Comparison of ENCODE assay signal across 21 mouse cellular contexts in genomic region chr11:109237796-109238195, GRCm38 (mm10).
DNase-seq lines count a peak whose midpoint lies in the region; ATAC-seq lines count a peak whose summit lies in the region.
"Had no signal": no experiment of that assay in that cellular context is flagged by ENCODE, and none has a peak within 500 bp of the region (broad histone marks: within the 10 kb centered on the region; RNA-seq: fewer than 3 reads in every experiment).

No protein-coding gene starts in this region.

- H3K9ac ChIP-seq in hindbrain, embryonic 14.5 days, result no peak overlapping the region
- H3K9ac ChIP-seq in midbrain, embryonic 14.5 days (replicated peaks; ENCODE audit: low read length), result no peak overlapping the region
- H3K9ac ChIP-seq in midbrain, embryonic 16.5 days (ENCODE audit: low read depth, low read length), result no peak overlapping the region
- no peak overlapping the region for H3K9ac ChIP-seq in neural tube, embryonic 14.5 days (replicated peaks; ENCODE audit: low read depth, low read length)
- H3K9ac ChIP-seq: heart, embryonic 12.5 days; kidney, embryonic 15.5 days; limb, embryonic 12.5 days; liver, postnatal 0 days had no signal

- peaks cover 5% of the 10 kb centered on the region for H3K36me3 ChIP-seq in hindbrain, embryonic 14.5 days (replicated peaks; ENCODE audit: control insufficient read depth, insufficient read depth)
- no peaks in the 10 kb centered on the region for H3K36me3 ChIP-seq in hindbrain, embryonic 10.5 days
- no peaks in the 10 kb centered on the region; the same call in 1 of the 2 replicates for H3K36me3 ChIP-seq in midbrain, embryonic 14.5 days (ENCODE audit: control insufficient read depth, insufficient read depth, low read length)
- no peaks in the 10 kb centered on the region; the same call in none of the 2 replicates for H3K36me3 ChIP-seq in midbrain, embryonic 16.5 days (ENCODE audit: control insufficient read depth, insufficient read depth, low read length)
- H3K36me3 ChIP-seq in neural tube, embryonic 14.5 days (ENCODE audit: control insufficient read depth, insufficient read depth, low read length), result no peaks in the 10 kb centered on the region
- H3K36me3 ChIP-seq: heart, embryonic 12.5 days; kidney, embryonic 15.5 days; limb, embryonic 12.5 days had no signal

- H3K4me2 ChIP-seq in hindbrain, embryonic 14.5 days (replicated peaks), result no peak overlapping the region
- H3K4me2 ChIP-seq in midbrain, embryonic 14.5 days (ENCODE audit: low read length), result no peak overlapping the region
- no peak overlapping the region for H3K4me2 ChIP-seq in midbrain, embryonic 16.5 days (ENCODE audit: low read length)
- H3K4me2 ChIP-seq in neural tube, embryonic 14.5 days (ENCODE audit: low read depth, low read length), result no peak overlapping the region
- H3K4me2 ChIP-seq: heart, embryonic 12.5 days; kidney, embryonic 15.5 days; limb, embryonic 12.5 days; liver, embryonic 11.5 days had no signal

- DNase-seq in hindbrain, embryonic 14.5 days (ENCODE audit: low spot score), result peak; percentile 27
- DNase-seq in hindbrain, embryonic 10.5 days (ENCODE audit: low spot score), result no peak
- peak; percentile 26 for DNase-seq in midbrain, embryonic 14.5 days
- DNase-seq in adrenal gland, postnatal 25 days, result no peak
- no peak for DNase-seq in testis, postnatal 10 days (ENCODE audit: low spot score)
- DNase-seq: adrenal gland, postnatal 14 days; cerebellum, postnatal 10 days; gastrocnemius, postnatal 25 days; heart, adult 18-20 months; heart, postnatal 10 days; kidney, postnatal 36 days; liver, postnatal 0 days; thymus, postnatal 14 days had no signal

- no peaks in the 10 kb centered on the region for H3K9me3 ChIP-seq in hindbrain, embryonic 14.5 days (ENCODE audit: control insufficient read depth, low read length)
- H3K9me3 ChIP-seq in hindbrain, embryonic 10.5 days, result no peaks in the 10 kb centered on the region
- no peaks in the 10 kb centered on the region for H3K9me3 ChIP-seq in midbrain, embryonic 14.5 days (ENCODE audit: control insufficient read depth, low read length)
- H3K9me3 ChIP-seq in midbrain, embryonic 16.5 days (replicated peaks; ENCODE audit: control insufficient read depth, low read length, poor library complexity, severe bottlenecking), result no peaks in the 10 kb centered on the region
- no peaks in the 10 kb centered on the region for H3K9me3 ChIP-seq in neural tube, embryonic 14.5 days (ENCODE audit: control insufficient read depth, low read length)
- H3K9me3 ChIP-seq: heart, embryonic 12.5 days; kidney, embryonic 15.5 days; limb, embryonic 12.5 days had no signal

- 45% methylated on average over 8 of the region's 8 CpGs for WGBS in hindbrain, embryonic 14.5 days
- WGBS in hindbrain, embryonic 10.5 days, result 56% methylated on average over 8 of the region's 8 CpGs
- WGBS in midbrain, embryonic 14.5 days, result 49% methylated on average over 8 of the region's 8 CpGs
- 30% methylated on average over 8 of the region's 8 CpGs for WGBS in midbrain, embryonic 16.5 days
- WGBS in neural tube, embryonic 14.5 days, result 25% methylated on average over 8 of the region's 8 CpGs

- peaks cover 12% of the 10 kb centered on the region; the same call in 1 of the 2 replicates for H3K4me1 ChIP-seq in hindbrain, embryonic 14.5 days (replicated peaks; ENCODE audit: control insufficient read depth, insufficient read depth, low read length)
- no peaks in the 10 kb centered on the region for H3K4me1 ChIP-seq in hindbrain, embryonic 10.5 days (replicated peaks)
- H3K4me1 ChIP-seq in midbrain, embryonic 14.5 days (ENCODE audit: control insufficient read depth, insufficient read depth, low read length), result no peaks in the 10 kb centered on the region
- no peaks in the 10 kb centered on the region for H3K4me1 ChIP-seq in midbrain, embryonic 16.5 days (ENCODE audit: control insufficient read depth, insufficient read depth, low read length)
- 0 out of 2 replicates have a peak, but pooled peaks cover 4% of the 10 kb centered on the region for H3K4me1 ChIP-seq in neural tube, embryonic 14.5 days (ENCODE audit: control insufficient read depth, insufficient read depth, low read length)
- H3K4me1 ChIP-seq: heart, embryonic 12.5 days; kidney, embryonic 15.5 days had no signal

- ATAC-seq in hindbrain, embryonic 14.5 days (ENCODE audit: low FRiP score), result no peak
- no peak for ATAC-seq in midbrain, embryonic 14.5 days (ENCODE audit: low FRiP score, low TSS enrichment)
- ATAC-seq in midbrain, embryonic 16.5 days, result no peak
- no peak for ATAC-seq in neural tube, embryonic 14.5 days (ENCODE audit: low read depth)
- ATAC-seq: liver, postnatal 0 days; lung, postnatal 0 days had no signal

- no peak overlapping the region for H3K27ac ChIP-seq in hindbrain, embryonic 14.5 days
- no peak overlapping the region for H3K27ac ChIP-seq in hindbrain, embryonic 10.5 days
- no peak overlapping the region for H3K27ac ChIP-seq in midbrain, embryonic 14.5 days (replicated peaks; ENCODE audit: low read depth, low read length)
- H3K27ac ChIP-seq in midbrain, embryonic 16.5 days (ENCODE audit: low read length), result no peak overlapping the region
- H3K27ac ChIP-seq in neural tube, embryonic 14.5 days (ENCODE audit: low read depth, low read length), result peak overlapping the region; percentile 34; the same call in 1 of the 2 replicates
- H3K27ac ChIP-seq: kidney, embryonic 15.5 days; limb, embryonic 12.5 days; macrophage had no signal

- H3K27me3 ChIP-seq in hindbrain, embryonic 14.5 days (ENCODE audit: control insufficient read depth, insufficient read depth, low read length), result no peaks in the 10 kb centered on the region
- no peaks in the 10 kb centered on the region for H3K27me3 ChIP-seq in hindbrain, embryonic 10.5 days (ENCODE audit: insufficient read depth, poor library complexity, severe bottlenecking)
- H3K27me3 ChIP-seq in midbrain, embryonic 14.5 days (ENCODE audit: control insufficient read depth, insufficient read depth, low read length), result no peaks in the 10 kb centered on the region
- no peaks in the 10 kb centered on the region for H3K27me3 ChIP-seq in midbrain, embryonic 16.5 days (ENCODE audit: control insufficient read depth, insufficient read depth, low read depth, low read length)
- no peaks in the 10 kb centered on the region for H3K27me3 ChIP-seq in neural tube, embryonic 14.5 days (ENCODE audit: control insufficient read depth, insufficient read depth, low read length)
- H3K27me3 ChIP-seq: kidney, embryonic 15.5 days had no signal

- H3K4me3 ChIP-seq in hindbrain, embryonic 14.5 days (replicated peaks; ENCODE audit: low read length), result no peak overlapping the region
- no peak overlapping the region for H3K4me3 ChIP-seq in hindbrain, embryonic 10.5 days
- no peak overlapping the region for H3K4me3 ChIP-seq in midbrain, embryonic 14.5 days (replicated peaks; ENCODE audit: low read depth, low read length)
- no peak overlapping the region for H3K4me3 ChIP-seq in midbrain, embryonic 16.5 days (ENCODE audit: low read depth, low read length)
- H3K4me3 ChIP-seq in neural tube, embryonic 14.5 days (ENCODE audit: low read depth, low read length), result no peak overlapping the region
- H3K4me3 ChIP-seq: heart, embryonic 12.5 days; kidney, embryonic 15.5 days; limb, embryonic 12.5 days had no signal

Comparison
In these comparisons a context has a peak if more than half of its experiments do, and no peak if none do; other contexts are left out.
1. DNase-seq: peak in hindbrain, embryonic 14.5 days (single experiment) and midbrain, embryonic 14.5 days (single experiment); none in hindbrain, embryonic 10.5 days (single experiment), adrenal gland, postnatal 25 days (single experiment) and testis, postnatal 10 days (single experiment).